Mouse (Mus musculus): ENCODE measurements around the gene Zfp697.
"Not testable (repeated sequence)": the region's sequence is repeated elsewhere in the genome, so short reads cannot be mapped to it uniquely, and the experiment has no call there.

GRCm38 (mm10) chr3:98567717-98568116, 185.5 kb downstream of the Zfp697 start:
- not testable (repeated sequence) for TF ChIP-seq EP300, CTCF (IDR thresholded peaks at IDR 0.05)
